Mouse (Mus musculus) myocyte (in vitro differentiated cells): ENCODE measurements around the gene Rere. TPM values are rescaled to one million over a fixed set of nuclear protein-coding genes. Genes with fewer than 3 reads are reported as not detected.

Experiments
- H3K27me3 ChIP-seq: one replicate; pipeline ENCODE4 v1.6.1; 2011; ENCODE audit not compliant: control insufficient read depth, insufficient read depth, insufficient read length
- H3K36me3 ChIP-seq: one replicate; pipeline ENCODE4 v1.6.1; 2011; ENCODE audit not compliant: control insufficient read depth, insufficient read depth
- H3K4me2 ChIP-seq: one replicate; pipeline ENCODE4 v1.6.1; 2011; ENCODE audit warnings: low read depth, control low read depth
- H3K4me3 ChIP-seq: one replicate; pipeline ENCODE4 v1.5.1; 2011; ENCODE audit warnings: mild to moderate bottlenecking, control low read depth, moderate library complexity
- H3K79me2 ChIP-seq: one replicate; pipeline ENCODE4 v1.6.1; 2011; ENCODE audit not compliant: control insufficient read depth, insufficient read depth
- H3ac ChIP-seq: one replicate; pipeline ENCODE4 v1.6.1; 2011; ENCODE audit not compliant: control insufficient read depth, insufficient read length
- CEBPB ChIP-seq: IDR thresholded peaks from 2 replicates; pipeline ENCODE4 v1.6.1; 2011; ENCODE audit warnings: mild to moderate bottlenecking, moderate library complexity; ENCODE audit not compliant: poor library complexity, insufficient read depth, severe bottlenecking
- E2F4 ChIP-seq: IDR thresholded peaks from one replicate; pipeline ENCODE4 v1.6.1; 2011; ENCODE audit warnings: mild to moderate bottlenecking, control low read depth, moderate library complexity; ENCODE audit not compliant: insufficient read depth
- MAX ChIP-seq: IDR thresholded peaks from one replicate; pipeline ENCODE4 v1.6.1; 2011; ENCODE audit warnings: low read depth, mild to moderate bottlenecking, control low read depth
- MYOD1 ChIP-seq, 3 experiments: IDR thresholded peaks; one replicate each; pipeline ENCODE4 v1.6.1; 2011; ENCODE audit warnings: control low read depth in 2 of 3, low read depth in 2 of 3, mild to moderate bottlenecking in 2 of 3, moderate library complexity in 1 of 3; ENCODE audit not compliant: insufficient read length in 2 of 3, control insufficient read depth in 1 of 3
- MYOG ChIP-seq, 3 experiments: IDR thresholded peaks; one replicate each; pipeline ENCODE4 v1.6.1; 2011; ENCODE audit warnings: control low read depth in 2 of 3, low read depth in 2 of 3, mild to moderate bottlenecking in 2 of 3; ENCODE audit not compliant: insufficient read length in 2 of 3, control insufficient read depth in 1 of 3, insufficient read depth in 1 of 3
- POLR2A ChIP-seq: IDR thresholded peaks from one replicate; pipeline ENCODE4 v1.6.1; 2011; ENCODE audit warnings: low read depth, mild to moderate bottlenecking, control low read depth, moderate library complexity; ENCODE audit not compliant: insufficient read length
- POLR2AphosphoS2 ChIP-seq: IDR thresholded peaks from one replicate; pipeline ENCODE4 v1.6.1; 2011; ENCODE audit warnings: low read depth, control low read depth; ENCODE audit not compliant: insufficient read length
- REST ChIP-seq: IDR thresholded peaks from one replicate; pipeline ENCODE4 v1.6.1; 2011; ENCODE audit warnings: mild to moderate bottlenecking, control low read depth, moderate library complexity; ENCODE audit not compliant: insufficient read depth, insufficient read length
- SRF ChIP-seq: IDR thresholded peaks from one replicate; pipeline ENCODE4 v1.6.1; 2011; ENCODE audit warnings: low read depth; ENCODE audit not compliant: control insufficient read depth, insufficient read length
- TCF12 ChIP-seq: IDR thresholded peaks from one replicate; pipeline ENCODE4 v1.6.1; 2011; ENCODE audit warnings: mild to moderate bottlenecking, control low read depth; ENCODE audit not compliant: poor library complexity, insufficient read depth, severe bottlenecking
- TCF3 ChIP-seq: IDR thresholded peaks from one replicate; pipeline ENCODE4 v1.6.1; 2011; ENCODE audit warnings: low read depth, control low read depth; ENCODE audit not compliant: insufficient read length
- USF1 ChIP-seq: IDR thresholded peaks from one replicate; pipeline ENCODE4 v1.6.1; 2011; ENCODE audit warnings: low read depth, mild to moderate bottlenecking, control low read depth, moderate library complexity
- polyA plus RNA-seq: library from polyadenylated mRNA; unstranded; fragments of >200 nt; fragmentation: generic; extraction: Trizol; gene quantifications from one replicate; pipeline ENCODE4 v1.2.1, GENCODE M21; 2012; ENCODE audit warnings: missing spikeins

Gene Rere
- polyA plus RNA-seq, 1 experiment = 34.0 TPM

GRCm38 (mm10) chr4:150461427-150462189 is 180.2 kb downstream of the Rere start:
- TF ChIP-seq REST (no peak), SRF (no peak), TCF3 (peak; percentile 50), POLR2A (no peak), E2F4 (no peak), MYOD1 (IDR thresholded peaks at IDR 0.05; ENCODE audit: control insufficient read depth in 1 of 3, insufficient read length in 2 of 3, low read depth in 2 of 3) (peak; percentile 42 to 94 (median 82)), MAX (no peak), MYOG (IDR thresholded peaks at IDR 0.05; ENCODE audit: control insufficient read depth in 1 of 3, insufficient read depth in 1 of 3, insufficient read length in 2 of 3, low read depth in 2 of 3) (peak; percentile 67 to 89 (median 68)), CEBPB (no peak), TCF12 (peak; percentile 75), POLR2AphosphoS2 (no peak), USF1 (no peak)
- H3K27me3 ChIP-seq = no peaks in the 10 kb centered on the region
- peaks cover 43% of the 10 kb centered on the region for H3K79me2 ChIP-seq
- H3K36me3 ChIP-seq = no peaks in the 10 kb centered on the region
- H3K4me2 ChIP-seq = peak overlapping the region; percentile 35
- no peak overlapping the region for H3K4me3 ChIP-seq
- H3ac ChIP-seq = no peak overlapping the region

GRCm38 (mm10) chr4:150462367-150462766 is 180.9 kb downstream of the Rere start:
- Histone ChIP-seq H3K4me2 (no peak overlapping the region), H3K4me3 (no peak overlapping the region), H3K79me2 (peaks cover 35% of the 10 kb centered on the region), H3K27me3 (no peaks in the 10 kb centered on the region), H3ac (no peak overlapping the region), H3K36me3 (no peaks in the 10 kb centered on the region)
- no peak for TF ChIP-seq POLR2A
- TF ChIP-seq USF1 = no peak
- TF ChIP-seq CEBPB = no peak
- no peak for TF ChIP-seq MYOD1 (IDR thresholded peaks at IDR 0.05; ENCODE audit: control insufficient read depth in 1 of 3, insufficient read length in 2 of 3, low read depth in 2 of 3)
- no peak for TF ChIP-seq MAX

- H3K79me2 ChIP-seq = peaks cover 20% of the 10 kb centered on the region
- TF ChIP-seq SRF (no peak), CEBPB (no peak), MYOG (IDR thresholded peaks at IDR 0.05; ENCODE audit: control insufficient read depth in 1 of 3, insufficient read depth in 1 of 3, insufficient read length in 2 of 3, low read depth in 2 of 3) (no peak), POLR2A (no peak), MAX (no peak), POLR2AphosphoS2 (no peak), TCF3 (no peak), MYOD1 (IDR thresholded peaks at IDR 0.05; ENCODE audit: control insufficient read depth in 1 of 3, insufficient read length in 2 of 3, low read depth in 2 of 3) (no peak), TCF12 (no peak)
Observed at GRCm38 (mm10) chr4:150465759-150466158, 184.3 kb downstream of the Rere start.

GRCm38 (mm10) chr4:150469274-150469673 is 187.8 kb downstream of the Rere start:
- Histone ChIP-seq H3ac (no peak overlapping the region), H3K27me3 (no peaks in the 10 kb centered on the region), H3K36me3 (peaks cover 8% of the 10 kb centered on the region), H3K4me3 (no peak overlapping the region), H3K4me2 (no peak overlapping the region), H3K79me2 (peaks cover under 1% of the 10 kb centered on the region)
- no peak for TF ChIP-seq POLR2AphosphoS2
- no peak for TF ChIP-seq MYOG (IDR thresholded peaks at IDR 0.05; ENCODE audit: control insufficient read depth in 1 of 3, insufficient read depth in 1 of 3, insufficient read length in 2 of 3, low read depth in 2 of 3)
- TF ChIP-seq SRF = no peak
- no peak for TF ChIP-seq POLR2A
- TF ChIP-seq TCF3 = no peak
- no peak for TF ChIP-seq MYOD1 (IDR thresholded peaks at IDR 0.05; ENCODE audit: control insufficient read depth in 1 of 3, insufficient read length in 2 of 3, low read depth in 2 of 3)

More at GRCm38 (mm10) chr4:150465759-150466158, 184.3 kb downstream of the Rere start:
- Histone ChIP-seq H3ac (no peak overlapping the region), H3K27me3 (no peaks in the 10 kb centered on the region), H3K36me3 (peaks cover 1% of the 10 kb centered on the region), H3K4me3 (no peak overlapping the region), H3K4me2 (no peak overlapping the region)

- H3K36me3 ChIP-seq = peaks cover 8% of the 10 kb centered on the region
- no peak overlapping the region for H3K4me3 ChIP-seq
- no peaks in the 10 kb centered on the region for H3K27me3 ChIP-seq
- H3ac ChIP-seq = no peak overlapping the region
- peaks cover 10% of the 10 kb centered on the region for H3K79me2 ChIP-seq
- H3K4me2 ChIP-seq = no peak overlapping the region
- no peak for TF ChIP-seq USF1
- no peak for TF ChIP-seq POLR2AphosphoS2
- TF ChIP-seq TCF3 = no peak
- TF ChIP-seq MAX = no peak
- TF ChIP-seq E2F4 = no peak
- TF ChIP-seq MYOD1 (IDR thresholded peaks at IDR 0.05; ENCODE audit: control insufficient read depth in 1 of 3, insufficient read length in 2 of 3, low read depth in 2 of 3) = no peak
- TF ChIP-seq POLR2A = no peak
Observed at GRCm38 (mm10) chr4:150470674-150471328, 189.4 kb downstream of the Rere start.
